In genomic region chr13:37830874-37831311, GRCm38 (mm10) we compare ENCODE assay signal across 10 mouse cellular contexts. TPM values are rescaled to one million over a fixed set of nuclear protein-coding genes. Genes with fewer than 3 reads are reported as not detected.
DNase-seq lines count a peak whose midpoint lies in the region; ATAC-seq and TF ChIP-seq lines count a peak whose summit lies in the region.
"Had no signal": no experiment of that assay in that cellular context is flagged by ENCODE, and none has a peak within 500 bp of the region (broad histone marks: within the 10 kb centered on the region; RNA-seq: fewer than 3 reads in every experiment).

No protein-coding gene starts in this region.

- no peaks in the 10 kb centered on the region for H3K36me3 ChIP-seq in heart, embryonic 12.5 days
- H3K36me3 ChIP-seq in CH12.LX (replicated peaks in 1 of 2; ENCODE audit: control insufficient read depth in 1 of 2, insufficient read depth in 1 of 2, low read length in 1 of 2) = no peaks in the 10 kb centered on the region
- H3K36me3 ChIP-seq in embryonic facial prominence, embryonic 10.5 days (replicated peaks) = no peaks in the 10 kb centered on the region
- H3K36me3 ChIP-seq in lung, embryonic 14.5 days (ENCODE audit: insufficient read depth) = no peaks in the 10 kb centered on the region
- no peaks in the 10 kb centered on the region for H3K36me3 ChIP-seq in forebrain, postnatal 0 days (ENCODE audit: insufficient read depth)
- H3K36me3 ChIP-seq: neural tube, embryonic 12.5 days had no signal

- no peak for TF ChIP-seq CTCF in CH12.LX (conservative IDR thresholded peaks at IDR 0.05 in 1 of 2, IDR thresholded peaks at IDR 0.05 in 1 of 2; ENCODE audit: low read depth in 2 of 2, low read length in 2 of 2)
- no peak for TF ChIP-seq CTCF in lung, embryonic 14.5 days (IDR thresholded peaks at IDR 0.05; ENCODE audit: low read depth)
- TF ChIP-seq CTCF in forebrain, postnatal 0 days (IDR thresholded peaks at IDR 0.05; ENCODE audit: low read depth) = no peak

- H3K4me3 ChIP-seq in heart, embryonic 12.5 days = no peak overlapping the region
- H3K4me3 ChIP-seq in CH12.LX (replicated peaks in 1 of 3; ENCODE audit: low read depth in 2 of 3, low read length in 2 of 3, poor library complexity in 1 of 3) = no peak overlapping the region
- no peak overlapping the region for H3K4me3 ChIP-seq in embryonic facial prominence, embryonic 10.5 days
- no peak overlapping the region for H3K4me3 ChIP-seq in lung, embryonic 14.5 days (ENCODE audit: low read depth, low read length)
- no peak overlapping the region for H3K4me3 ChIP-seq in forebrain, postnatal 0 days (ENCODE audit: low read depth, low read length)
- H3K4me3 ChIP-seq: neural tube, embryonic 12.5 days had no signal

- H3K4me1 ChIP-seq in heart, embryonic 12.5 days (replicated peaks) = peaks cover 49% of the 10 kb centered on the region
- peaks cover 13 to 67% of the 10 kb centered on the region in 2 experiments for H3K4me1 ChIP-seq in CH12.LX (ENCODE audit: control insufficient read depth in 1 of 2, insufficient read depth in 2 of 2)
- peaks cover 65% of the 10 kb centered on the region for H3K4me1 ChIP-seq in embryonic facial prominence, embryonic 10.5 days
- peaks cover 24% of the 10 kb centered on the region for H3K4me1 ChIP-seq in lung, embryonic 14.5 days (ENCODE audit: insufficient read depth)
- H3K4me1 ChIP-seq in forebrain, postnatal 0 days (ENCODE audit: insufficient read depth) = 0 out of 2 replicates have a peak, but pooled peaks cover 8% of the 10 kb centered on the region

- in situ Hi-C loops in CH12.LX (cut with MboI; ENCODE audit: low pct_ligation_motif_present, low pct_unique_long_range_greater_than_20kb, low sequenced_read_pairs) = no loop called here

- WGBS in heart, embryonic 12.5 days = 35% methylated on average over 4 of the region's 4 CpGs
- 19% methylated on average over 4 of the region's 4 CpGs for WGBS in embryonic facial prominence, embryonic 10.5 days
- 31% methylated on average over 4 of the region's 4 CpGs for WGBS in lung, embryonic 14.5 days
- WGBS in forebrain, postnatal 0 days = 34% methylated on average over 4 of the region's 4 CpGs

- ATAC-seq in heart, embryonic 12.5 days (ENCODE audit: insufficient number of reproducible peaks, low FRiP score) = no peak
- ATAC-seq in lung, embryonic 14.5 days (ENCODE audit: insufficient read depth) = no peak
- no peak for ATAC-seq in forebrain, postnatal 0 days

- H3K79me2 ChIP-seq in CH12.LX (replicated peaks; ENCODE audit: control insufficient read depth, extremely low read depth, insufficient read depth, poor library complexity, severe bottlenecking) = peaks cover 69% of the 10 kb centered on the region

- 0 out of 2 replicates have a peak overlapping the region, but pooled peaks have one; percentile 18 for H3K27ac ChIP-seq in heart, embryonic 12.5 days (ENCODE audit: poor library complexity, severe bottlenecking)
- peak overlapping the region; percentile 44 for H3K27ac ChIP-seq in CH12.LX (ENCODE audit: insufficient read depth, low read depth)
- no peak overlapping the region for H3K27ac ChIP-seq in embryonic facial prominence, embryonic 10.5 days (replicated peaks)
- H3K27ac ChIP-seq in lung, embryonic 14.5 days (ENCODE audit: low read depth) = peak overlapping the region; percentile 26; the same call in 1 of the 2 replicates
- no peak overlapping the region for H3K27ac ChIP-seq in forebrain, postnatal 0 days (ENCODE audit: low read depth, low read length)
- H3K27ac ChIP-seq: neural tube, embryonic 12.5 days had no signal

- no peak for TF ChIP-seq EP300 in CH12.LX (IDR thresholded peaks at IDR 0.05; ENCODE audit: low read length)

- dilution Hi-C loops in CH12.LX (cut with MboI; ENCODE audit: extremely low pct_ligation_motif_present, extremely low pct_unique_long_range_greater_than_20kb, low sequenced_read_pairs) = no loop called here

- H3K9me3 ChIP-seq in heart, embryonic 12.5 days (replicated peaks) = no peaks in the 10 kb centered on the region
- no peaks in the 10 kb centered on the region for H3K9me3 ChIP-seq in CH12.LX (replicated peaks; ENCODE audit: low read length)
- no peaks in the 10 kb centered on the region for H3K9me3 ChIP-seq in embryonic facial prominence, embryonic 10.5 days
- no peaks in the 10 kb centered on the region for H3K9me3 ChIP-seq in lung, embryonic 14.5 days (ENCODE audit: low read depth, low read length)
- no peaks in the 10 kb centered on the region for H3K9me3 ChIP-seq in forebrain, postnatal 0 days (ENCODE audit: low read length)
- H3K9me3 ChIP-seq: neural tube, embryonic 12.5 days had no signal

- no peak for DNase-seq in heart, postnatal 4 days
- peak; percentile 61 for DNase-seq in CH12.LX (ENCODE audit: extremely low read depth)
- DNase-seq in embryonic facial prominence, embryonic 10.5 days (ENCODE audit: low spot score) = peak; percentile 25
- peak; percentile 41 for DNase-seq in lung, embryonic 14.5 days
- DNase-seq in left cerebral cortex, postnatal 4 days = no peak
- DNase-seq in Muller cell, postnatal 12 days (ENCODE audit: inconsistent ontology term) = no peak
- no peak for DNase-seq in forebrain, postnatal 0 days
- DNase-seq: cerebellum, postnatal 14 days had no signal

- H3K4me2 ChIP-seq in heart, embryonic 12.5 days = peak overlapping the region; percentile 4; the same call in 1 of the 2 replicates
- peak overlapping the region; percentile 17 for H3K4me2 ChIP-seq in CH12.LX (ENCODE audit: insufficient read depth, low read depth, poor library complexity, severe bottlenecking)
- no peak overlapping the region for H3K4me2 ChIP-seq in lung, embryonic 14.5 days
- no peak overlapping the region for H3K4me2 ChIP-seq in forebrain, postnatal 0 days (ENCODE audit: low read depth)
- H3K4me2 ChIP-seq: neural tube, embryonic 12.5 days had no signal

- H3K9ac ChIP-seq in heart, embryonic 12.5 days = peak overlapping the region; percentile 58
- peak overlapping the region; percentile 31; the same call in 1 of the 2 replicates for H3K9ac ChIP-seq in CH12.LX (ENCODE audit: insufficient read depth, low read depth)
- H3K9ac ChIP-seq in lung, embryonic 14.5 days = no peak overlapping the region
- H3K9ac ChIP-seq in forebrain, postnatal 0 days = no peak overlapping the region
- H3K9ac ChIP-seq: neural tube, embryonic 12.5 days had no signal

- H3K27me3 ChIP-seq in heart, embryonic 12.5 days (replicated peaks) = no peaks in the 10 kb centered on the region
- H3K27me3 ChIP-seq in CH12.LX (replicated peaks) = no peaks in the 10 kb centered on the region
- peaks cover 19% of the 10 kb centered on the region for H3K27me3 ChIP-seq in embryonic facial prominence, embryonic 10.5 days (replicated peaks; ENCODE audit: low read depth, poor library complexity, severe bottlenecking)
- H3K27me3 ChIP-seq in lung, embryonic 14.5 days (ENCODE audit: insufficient read depth, low read length) = no peaks in the 10 kb centered on the region
- H3K27me3 ChIP-seq in forebrain, postnatal 0 days (ENCODE audit: insufficient read depth, low read length) = peaks cover 38% of the 10 kb centered on the region

- no peak for TF ChIP-seq RAD21 in CH12.LX (IDR thresholded peaks at IDR 0.05; ENCODE audit: low read depth, low read length)

- intact Hi-C loops in left cerebral cortex, postnatal 4 days (cut with DNase I) = no loop called here

- no peak for TF ChIP-seq POLR2A in CH12.LX (IDR thresholded peaks at IDR 0.05; ENCODE audit: low read depth, low read length)

TF ChIP-seq in CH12.LX, 34 proteins besides CTCF, POLR2A, EP300 and RAD21:
- TF ChIP-seq E2F4 (IDR thresholded peaks at IDR 0.05; ENCODE audit: insufficient replicate concordance, low read depth, low read length) (no peak), TBP (conservative IDR thresholded peaks at IDR 0.05; ENCODE audit: low read depth, low read length) (no peak), MAZ (IDR thresholded peaks at IDR 0.05; ENCODE audit: low read depth, low read length) (peak; percentile 21; the same call in 1 of the 2 replicates), ETS1 (conservative IDR thresholded peaks at IDR 0.05; ENCODE audit: low read depth, low read length) (0 out of 2 replicates have a peak, but pooled peaks have one; percentile 34), NRF1 (IDR thresholded peaks at IDR 0.05; ENCODE audit: low read depth, low read length) (peak; percentile 65; the same call in 1 of the 2 replicates), MAFK (IDR thresholded peaks at IDR 0.05; ENCODE audit: insufficient replicate concordance, low read length) (no peak), ZC3H11A (IDR thresholded peaks at IDR 0.05; ENCODE audit: low read depth, low read length) (no peak), MAX (IDR thresholded peaks at IDR 0.05; ENCODE audit: low read length) (no peak), MXI1 (IDR thresholded peaks at IDR 0.05; ENCODE audit: low read depth, low read length) (peak; percentile 56; the same call in 1 of the 2 replicates)

RNA-seq across cellular contexts. Expression of gene Rreb1, which starts 52.7 kb away (rescaled TPM):
- polyA plus RNA-seq in heart, embryonic 12.5 days (2016; fragmentation: Nextera tagmentation; extraction: Ambion mirVana) = 15.0 and 17.1 TPM in 2 replicates
- total RNA-seq in heart, postnatal 4 days (2021) = 10 to 100 TPM; 44.6 to 48.8 TPM
- total RNA-seq in CH12.LX (2012; rRNA removed) (5.3 TPM in 2 replicates), CH12.LX (2014; rRNA removed) (1.0 and 1.4 TPM in 2 replicates)
- 7.4 and 10.2 TPM in 2 replicates for polyA plus RNA-seq in CH12.LX (2012; ENCODE audit: insufficient read length, low read depth)
- 6.0 and 6.4 TPM in 2 replicates for polyA plus RNA-seq in embryonic facial prominence, embryonic 10.5 days (2016; fragmentation: Nextera tagmentation; extraction: Ambion mirVana)
- polyA plus RNA-seq in lung, embryonic 14.5 days (2014; fragmentation: Nextera tagmentation; extraction: Ambion mirVana) = 22.5 and 23.8 TPM in 2 replicates
- total RNA-seq in left cerebral cortex, postnatal 4 days (2021) = 10 to 100 TPM in 1 of 2 experiments, 1 to 10 TPM in 1; 9.8 to 12.2 TPM
- 4.9 and 11.6 TPM in 2 replicates for total RNA-seq in forebrain, postnatal 0 days (2014; rRNA removed)
- polyA plus RNA-seq in forebrain, postnatal 0 days (2015; fragmentation: Nextera tagmentation; extraction: Ambion mirVana) = 1.0 and 1.6 TPM in 2 replicates

Comparison
In these comparisons a context has a peak if more than half of its experiments do, and no peak if none do; other contexts are left out.
1. H3K27ac ChIP-seq: peak in heart, embryonic 12.5 days (single experiment), CH12.LX (single experiment) and lung, embryonic 14.5 days (single experiment); none in embryonic facial prominence, embryonic 10.5 days (single experiment) and forebrain, postnatal 0 days (single experiment).
2. H3K4me2 ChIP-seq: peak in heart, embryonic 12.5 days (single experiment) and CH12.LX (single experiment); none in lung, embryonic 14.5 days (single experiment) and forebrain, postnatal 0 days (single experiment).
3. H3K9ac ChIP-seq: peak in heart, embryonic 12.5 days (single experiment) and CH12.LX (single experiment); none in lung, embryonic 14.5 days (single experiment) and forebrain, postnatal 0 days (single experiment).
4. DNase-seq: peak in CH12.LX (single experiment), embryonic facial prominence, embryonic 10.5 days (single experiment) and lung, embryonic 14.5 days (single experiment); none in heart, postnatal 4 days (single experiment), left cerebral cortex, postnatal 4 days (single experiment), Muller cell, postnatal 12 days (single experiment) and forebrain, postnatal 0 days (single experiment).